Mouse (Mus musculus) cortical plate, adult 2 months (tissue): ENCODE measurements around the gene Cavin1. TPM values are rescaled to one million over a fixed set of nuclear protein-coding genes. Genes with fewer than 3 reads are reported as not detected.

Experiments used
- H3K27ac ChIP-seq: fragments of 200-500 bp; 2 replicates; pipeline ENCODE4 v1.5.1; 2012; ENCODE audit warnings: low read length, control low read depth, inconsistent platforms; ENCODE audit not compliant: insufficient read depth
- H3K4me1 ChIP-seq: fragments of 200-500 bp; 2 replicates; pipeline ENCODE4 v1.6.1; 2011; ENCODE audit warnings: low read length; ENCODE audit not compliant: control insufficient read depth, insufficient read depth
- H3K4me3 ChIP-seq: fragments of 200-500 bp; 2 replicates; pipeline ENCODE4 v1.5.1; 2011; ENCODE audit warnings: mild to moderate bottlenecking, low read length, control low read depth; ENCODE audit not compliant: insufficient read depth
- CTCF ChIP-seq: fragments of 200-500 bp; IDR thresholded peaks from 2 replicates; pipeline ENCODE4 v1.5.1; 2011; ENCODE audit warnings: mild to moderate bottlenecking, control low read depth, low read length; ENCODE audit not compliant: insufficient read depth; ENCODE audit errors: extremely low read depth
- POLR2A ChIP-seq: fragments of 200-500 bp; IDR thresholded peaks from 2 replicates; pipeline ENCODE4 v1.6.1; 2011; ENCODE audit warnings: mild to moderate bottlenecking, low read length, control low read depth; ENCODE audit not compliant: insufficient read depth; ENCODE audit errors: extremely low read depth
- polyA plus RNA-seq: library from polyadenylated mRNA; depleted of rRNA; stranded (reverse); fragments of >200 nt; gene quantifications from 2 replicates; pipeline ENCODE4 v1.2.3, GENCODE M21; 2012

The Cavin1 gene
- polyA plus RNA-seq, 1 experiment, result 21.1 TPM

DNA sequence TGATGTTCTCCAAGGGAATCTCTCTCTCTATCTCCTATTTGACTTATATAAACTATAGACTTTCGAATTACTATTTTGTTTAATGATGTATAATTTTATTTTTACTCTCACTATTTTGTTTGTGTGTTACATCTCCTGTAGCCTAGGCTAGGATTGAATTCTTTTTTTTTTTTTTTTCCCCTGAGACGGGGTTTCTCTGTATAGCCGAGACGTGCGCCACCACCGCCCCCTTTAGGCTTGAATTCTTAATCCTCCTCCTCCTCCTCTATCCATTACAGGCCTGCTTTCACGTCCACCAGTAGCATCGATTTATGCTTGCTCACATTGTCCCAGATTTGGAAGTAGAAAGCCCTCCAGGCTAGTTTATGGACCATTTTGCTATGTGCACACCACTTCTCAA lies 11.4 kb upstream of the Cavin1 start:
- Histone ChIP-seq H3K4me1 (peaks cover 2% of the 10 kb centered on the region; the same call in 1 of the 2 replicates), H3K4me3 (no peak overlapping the region), H3K27ac (no peak overlapping the region)
- TF ChIP-seq CTCF (no peak), POLR2A (no peak)

DNA sequence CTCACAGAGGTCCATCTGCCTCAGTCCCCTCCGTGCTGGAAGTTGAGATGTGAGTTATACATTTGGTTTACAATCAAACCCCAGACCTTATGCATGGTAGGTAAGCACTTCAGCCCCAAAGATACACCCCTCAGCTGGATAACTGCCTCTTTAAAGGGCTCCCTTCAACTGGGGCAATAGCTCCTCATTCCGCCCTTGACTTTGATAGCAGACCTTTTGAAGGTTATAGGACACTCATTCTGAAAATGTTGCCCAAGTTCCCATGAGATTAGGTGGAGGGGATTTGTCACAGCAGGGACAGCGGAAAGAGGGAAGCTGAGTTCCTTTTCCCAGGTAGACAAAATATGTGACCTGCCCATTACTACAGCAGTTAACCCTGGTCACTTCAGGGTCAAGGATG lies 10.5 kb upstream of the Cavin1 start:
- peaks cover 2% of the 10 kb centered on the region; the same call in 1 of the 2 replicates for H3K4me1 ChIP-seq
- TF ChIP-seq CTCF, result no peak
- no peak for TF ChIP-seq POLR2A

DNA sequence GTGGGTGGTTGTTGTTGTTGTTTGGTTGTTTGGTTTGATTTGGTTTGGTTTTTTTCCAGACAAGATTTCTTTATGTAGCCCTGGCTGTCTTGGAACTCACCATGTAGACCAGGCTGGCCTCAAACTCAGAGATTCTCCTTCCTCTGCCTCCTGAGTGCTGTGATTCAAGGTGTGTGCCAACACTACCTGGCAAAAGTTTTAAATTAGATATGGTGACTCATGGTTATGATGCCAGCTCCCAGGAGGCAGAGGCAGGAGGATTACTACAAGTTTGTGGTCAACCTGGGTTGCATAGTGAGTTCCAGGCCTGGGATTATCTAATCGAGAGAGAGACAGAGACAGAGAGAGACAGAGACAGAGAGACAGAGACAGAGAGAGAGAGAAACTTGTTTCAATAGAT lies 9.8 kb upstream of the Cavin1 start:
- TF ChIP-seq CTCF, result no peak
- TF ChIP-seq POLR2A, result no peak
- no peak overlapping the region for H3K4me3 ChIP-seq
- peaks cover 2% of the 10 kb centered on the region; the same call in 1 of the 2 replicates for H3K4me1 ChIP-seq
- H3K27ac ChIP-seq, result no peak overlapping the region

More for the DNA sequence above, 10.5 kb upstream of the Cavin1 start:
- no peak overlapping the region for H3K4me3 ChIP-seq
- no peak overlapping the region for H3K27ac ChIP-seq

- peaks cover 2% of the 10 kb centered on the region; the same call in 1 of the 2 replicates for H3K4me1 ChIP-seq
- no peak for TF ChIP-seq POLR2A
- TF ChIP-seq CTCF, result no peak
- H3K4me3 ChIP-seq, result no peak overlapping the region
- no peak overlapping the region for H3K27ac ChIP-seq
Measured at GRCm38 (mm10) chr11:100979887-100980286, 9.2 kb upstream of the Cavin1 start.

- no peak for TF ChIP-seq POLR2A
- no peak for TF ChIP-seq CTCF
- Histone ChIP-seq H3K27ac (no peak overlapping the region), H3K4me3 (no peak overlapping the region)
Measured at GRCm38 (mm10) chr11:100975241-100975640, 4.6 kb upstream of the Cavin1 start.

GRCm38 (mm10) chr11:100974381-100974970 lies 3.8 kb upstream of the Cavin1 start:
- TF ChIP-seq CTCF, result no peak
- TF ChIP-seq POLR2A, result no peak
- no peaks in the 10 kb centered on the region; the same call in 1 of the 2 replicates for H3K4me1 ChIP-seq
- H3K4me3 ChIP-seq, result no peak overlapping the region
- H3K27ac ChIP-seq, result no peak overlapping the region

More at GRCm38 (mm10) chr11:100975241-100975640, 4.6 kb upstream of the Cavin1 start:
- no peaks in the 10 kb centered on the region; the same call in 1 of the 2 replicates for H3K4me1 ChIP-seq

- H3K4me3 ChIP-seq, result no peak overlapping the region
- H3K4me1 ChIP-seq, result no peaks in the 10 kb centered on the region
- no peak for TF ChIP-seq CTCF
- no peak for TF ChIP-seq POLR2A
- no peak overlapping the region for H3K27ac ChIP-seq
Measured at GRCm38 (mm10) chr11:100973245-100973644, 2.6 kb upstream of the Cavin1 start.

GRCm38 (mm10) chr11:100971455-100971854 lies 768 bp upstream of the Cavin1 start:
- no peak overlapping the region for H3K4me3 ChIP-seq
- TF ChIP-seq CTCF, result no peak
- no peak for TF ChIP-seq POLR2A

DNA sequence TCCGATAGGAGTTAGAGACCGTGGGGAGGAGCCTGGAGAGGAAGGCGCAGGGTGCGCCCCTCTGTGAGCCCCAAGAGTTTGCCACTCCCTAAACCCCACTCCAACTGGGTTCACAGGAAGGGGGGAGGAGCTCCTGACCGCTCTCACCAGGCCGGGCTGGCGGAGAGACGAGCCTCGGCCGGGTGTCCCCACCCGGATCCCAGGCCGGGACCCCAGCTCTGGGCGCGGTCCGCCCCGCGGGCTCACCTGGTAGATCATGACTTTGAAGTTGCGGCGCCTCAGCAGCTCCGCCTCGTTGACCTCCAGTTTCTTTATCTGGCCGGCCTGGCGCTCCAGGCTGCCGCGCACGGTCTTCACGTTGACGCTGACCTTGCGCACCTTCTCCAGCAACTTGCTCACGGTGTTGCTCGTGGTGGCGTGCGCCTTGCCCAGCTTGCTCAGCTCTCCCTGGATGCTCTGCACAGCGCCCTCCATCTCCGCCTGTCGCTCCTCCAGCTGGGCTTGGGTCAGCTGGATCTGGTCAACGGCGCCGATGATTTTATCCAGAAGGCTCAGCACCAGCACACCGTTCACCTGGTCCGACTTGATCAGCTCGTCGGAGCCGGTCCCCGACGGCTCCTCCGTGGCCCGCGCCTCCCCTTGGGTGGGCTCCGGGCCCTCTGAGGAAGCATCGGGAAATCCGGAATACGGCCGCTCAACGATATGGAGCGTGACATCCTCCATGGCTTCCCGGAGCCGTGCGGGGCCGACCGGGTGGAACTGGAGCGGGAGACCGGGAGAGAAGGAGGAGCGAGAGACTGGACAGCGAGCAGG lies 737 bp downstream of the Cavin1 start:
- peak overlapping the region; percentile 50 for H3K4me3 ChIP-seq
- peak overlapping the region; percentile 72 for H3K27ac ChIP-seq
- no peaks in the 10 kb centered on the region for H3K4me1 ChIP-seq
- TF ChIP-seq CTCF (no peak), POLR2A (no peak)

More at GRCm38 (mm10) chr11:100971455-100971854, 768 bp upstream of the Cavin1 start:
- no peaks in the 10 kb centered on the region for H3K4me1 ChIP-seq
- H3K27ac ChIP-seq, result no peak overlapping the region

DNA sequence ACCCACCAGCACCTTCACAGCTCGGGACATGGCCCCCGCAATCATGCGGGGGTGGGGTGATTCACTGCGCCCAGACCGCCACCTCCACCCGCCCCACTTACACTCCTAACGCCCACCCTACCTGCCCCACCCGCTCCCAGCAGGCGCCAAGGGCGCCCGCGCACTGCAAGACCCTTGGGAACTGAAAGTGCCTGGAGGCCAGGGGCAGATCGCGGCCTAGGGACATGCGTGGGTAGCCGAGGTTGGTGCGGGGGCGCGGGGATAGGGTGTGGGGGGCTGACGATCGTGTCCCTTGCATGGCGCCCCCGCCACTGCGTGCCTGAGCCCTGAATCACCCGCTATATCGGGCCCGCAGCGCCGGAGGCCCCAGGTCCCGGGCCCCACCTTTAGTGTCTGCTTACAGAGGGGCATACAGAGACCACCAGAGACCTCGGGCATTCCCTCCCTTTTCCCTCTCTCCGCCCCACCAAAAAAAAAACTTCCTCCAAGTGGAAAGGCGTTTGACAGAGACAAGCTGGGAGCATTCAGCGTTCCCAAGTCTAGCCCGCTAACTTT lies 1.4 kb downstream of the Cavin1 start:
- no peak for TF ChIP-seq POLR2A
- no peak for TF ChIP-seq CTCF
- Histone ChIP-seq H3K4me1 (no peaks in the 10 kb centered on the region), H3K4me3 (peak overlapping the region; percentile 50), H3K27ac (peak overlapping the region; percentile 46)
